Mouse (Mus musculus): ENCODE data around the gene Crkl. TPM values are rescaled to one million over a fixed set of nuclear protein-coding genes. Genes with fewer than 3 reads are reported as not detected.

Crkl gene
- polyA plus RNA-seq, 1 experiment: 47.3 TPM

DNA sequence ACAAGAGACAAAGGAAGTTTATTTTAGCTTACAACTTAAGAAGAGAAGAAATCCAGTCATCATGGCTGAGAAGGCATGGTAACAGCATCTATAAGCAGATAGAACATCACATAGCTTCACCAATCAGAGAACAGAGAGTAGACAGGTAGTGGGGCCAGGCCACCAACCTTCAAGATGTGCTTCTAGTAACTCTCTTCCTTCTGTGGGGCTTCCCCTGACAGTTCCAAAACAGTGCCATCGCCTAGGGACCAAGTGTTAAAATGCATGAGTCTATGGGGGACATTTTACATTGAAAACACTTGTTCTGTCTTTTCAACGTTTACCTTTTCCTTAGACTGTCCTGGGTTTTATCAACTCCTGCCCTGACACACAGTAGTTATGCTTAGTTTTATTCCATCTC, 11.4 kb downstream of the Crkl start:
- Histone ChIP-seq H3K36me3 (ENCODE audit: control insufficient read depth, insufficient read depth, low read length) (peaks cover 5% of the 10 kb centered on the region), H3K27me3 (ENCODE audit: control insufficient read depth, insufficient read depth, low read length) (no peaks in the 10 kb centered on the region), H3K4me3 (ENCODE audit: low read depth, low read length) (no peak overlapping the region), H3K27ac (ENCODE audit: insufficient read depth, low read depth, low read length) (no peak overlapping the region), H3K4me1 (ENCODE audit: control insufficient read depth, insufficient read depth, insufficient read length, low read length) (peaks cover 10% of the 10 kb centered on the region; the same call in 1 of the 2 replicates)
- no peak for TF ChIP-seq POLR2A (IDR thresholded peaks at IDR 0.05; ENCODE audit: low read depth, low read length)
- TF ChIP-seq CTCF (IDR thresholded peaks at IDR 0.05; ENCODE audit: extremely low read depth, insufficient read length, insufficient replicate concordance, low read depth, low read length): no peak
- WGBS: 76% methylated on average over 2 of the region's 2 CpGs

DNA sequence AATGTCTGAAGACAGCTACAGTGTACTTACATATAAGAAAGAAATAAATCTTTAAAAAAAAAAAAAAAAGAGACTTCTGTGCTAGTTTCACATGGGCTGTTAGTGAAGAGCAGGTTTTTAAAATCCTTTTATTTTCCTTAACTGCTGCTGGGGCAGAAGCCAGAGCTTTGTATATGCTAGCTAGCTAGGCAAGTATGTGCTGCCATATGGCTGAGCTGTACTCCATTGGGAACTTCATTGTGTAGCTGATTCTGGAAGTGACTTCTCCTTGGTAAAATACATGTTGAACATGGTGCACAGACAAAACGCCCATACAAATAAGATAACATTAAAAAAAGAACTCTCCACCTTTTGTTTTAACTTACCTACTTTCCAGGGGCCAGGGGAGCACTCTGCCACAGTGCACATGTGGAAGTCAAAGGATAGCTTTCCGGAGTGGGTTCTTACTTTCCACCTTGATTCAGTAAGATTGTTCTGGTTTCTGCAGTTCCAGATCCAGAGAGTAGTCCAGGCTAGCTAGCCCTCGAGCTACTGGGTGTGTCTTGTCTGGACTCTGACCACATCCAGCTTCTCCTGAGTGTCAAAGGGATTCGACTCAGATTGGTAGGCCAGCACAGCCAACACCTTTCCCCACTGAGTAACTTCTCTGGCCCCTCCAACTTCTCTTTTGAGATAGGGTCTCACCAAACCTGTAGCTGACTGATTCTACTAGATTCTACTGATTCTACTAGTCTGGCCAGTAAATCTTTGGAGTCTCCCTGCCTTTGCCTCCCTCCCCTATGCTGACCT, 15.3 kb downstream of the Crkl start:
- Histone ChIP-seq H3K27me3 (ENCODE audit: control insufficient read depth, insufficient read depth, low read length) (no peaks in the 10 kb centered on the region), H3K4me1 (ENCODE audit: control insufficient read depth, insufficient read depth, insufficient read length, low read length) (peaks cover 4% of the 10 kb centered on the region; the same call in 1 of the 2 replicates), H3K27ac (ENCODE audit: insufficient read depth, low read depth, low read length) (peak overlapping the region; percentile 76), H3K36me3 (ENCODE audit: control insufficient read depth, insufficient read depth, low read length) (peaks cover 20% of the 10 kb centered on the region), H3K4me3 (ENCODE audit: low read depth, low read length) (no peak overlapping the region)
- WGBS: 36% methylated on average over 4 of the region's 4 CpGs
- TF ChIP-seq CTCF (IDR thresholded peaks at IDR 0.05; ENCODE audit: extremely low read depth, insufficient read length, insufficient replicate concordance, low read depth, low read length): no peak
- TF ChIP-seq POLR2A (IDR thresholded peaks at IDR 0.05; ENCODE audit: low read depth, low read length): no peak

DNA sequence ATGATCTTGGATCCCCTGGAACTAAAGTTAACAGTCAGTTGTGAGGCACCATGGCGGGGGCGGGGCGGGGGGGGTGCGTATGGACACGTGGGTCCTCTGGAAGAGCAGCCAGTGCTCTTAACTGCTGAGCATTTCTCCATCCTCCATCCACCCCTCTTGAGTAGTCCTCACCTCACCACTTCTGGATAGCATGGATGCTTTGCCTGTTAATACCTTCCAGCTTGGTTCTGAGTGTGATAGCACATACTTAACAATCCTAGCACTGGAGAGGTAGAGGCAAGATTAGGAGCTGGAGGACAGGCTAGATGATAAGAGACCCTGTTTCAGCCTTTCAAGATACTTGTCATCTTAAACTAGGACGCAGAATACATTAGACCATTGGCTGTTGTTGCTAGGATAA, 20.7 kb downstream of the Crkl start:
- no peak for TF ChIP-seq POLR2A (IDR thresholded peaks at IDR 0.05; ENCODE audit: low read depth, low read length)
- no peak for TF ChIP-seq CTCF (IDR thresholded peaks at IDR 0.05; ENCODE audit: extremely low read depth, insufficient read length, insufficient replicate concordance, low read depth, low read length)
- Histone ChIP-seq H3K27me3 (ENCODE audit: control insufficient read depth, insufficient read depth, low read length) (no peaks in the 10 kb centered on the region), H3K4me3 (ENCODE audit: low read depth, low read length) (no peak overlapping the region), H3K4me1 (ENCODE audit: control insufficient read depth, insufficient read depth, insufficient read length, low read length) (peaks cover 2% of the 10 kb centered on the region; the same call in 1 of the 2 replicates), H3K36me3 (ENCODE audit: control insufficient read depth, insufficient read depth, low read length) (peaks cover 23% of the 10 kb centered on the region), H3K27ac (ENCODE audit: insufficient read depth, low read depth, low read length) (no peak overlapping the region)
- WGBS: 81% methylated on average over 6 of the region's 6 CpGs

DNA sequence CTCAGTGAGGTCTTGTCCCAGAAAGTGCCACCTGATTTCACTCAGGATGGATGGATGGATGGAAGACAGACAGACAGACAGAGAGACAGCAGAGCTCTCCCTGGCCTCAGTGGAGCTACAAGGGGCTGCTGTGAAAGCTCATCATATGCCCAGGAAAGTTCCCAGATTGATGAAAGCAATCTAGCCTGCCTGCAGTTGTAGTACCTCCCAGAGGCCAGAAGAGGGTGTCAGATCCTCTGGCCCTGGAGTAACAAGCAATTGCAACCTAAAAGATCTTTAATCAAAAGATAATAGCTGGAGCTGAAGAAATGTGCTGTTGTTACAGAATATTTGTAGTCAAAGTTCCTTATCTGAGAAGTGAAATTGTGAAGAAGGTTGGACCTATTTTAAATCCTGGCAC, 22.3 kb downstream of the Crkl start:
- Histone ChIP-seq H3K27me3 (ENCODE audit: control insufficient read depth, insufficient read depth, low read length) (no peaks in the 10 kb centered on the region), H3K4me3 (ENCODE audit: low read depth, low read length) (no peak overlapping the region), H3K27ac (ENCODE audit: insufficient read depth, low read depth, low read length) (no peak overlapping the region), H3K4me1 (ENCODE audit: control insufficient read depth, insufficient read depth, insufficient read length, low read length) (no peaks in the 10 kb centered on the region; the same call in 1 of the 2 replicates), H3K36me3 (ENCODE audit: control insufficient read depth, insufficient read depth, low read length) (peaks cover 19% of the 10 kb centered on the region)
- TF ChIP-seq CTCF (IDR thresholded peaks at IDR 0.05; ENCODE audit: extremely low read depth, insufficient read length, insufficient replicate concordance, low read depth, low read length) (peak; percentile 57; the same call in 1 of the 2 replicates), POLR2A (IDR thresholded peaks at IDR 0.05; ENCODE audit: low read depth, low read length) (no peak)

DNA sequence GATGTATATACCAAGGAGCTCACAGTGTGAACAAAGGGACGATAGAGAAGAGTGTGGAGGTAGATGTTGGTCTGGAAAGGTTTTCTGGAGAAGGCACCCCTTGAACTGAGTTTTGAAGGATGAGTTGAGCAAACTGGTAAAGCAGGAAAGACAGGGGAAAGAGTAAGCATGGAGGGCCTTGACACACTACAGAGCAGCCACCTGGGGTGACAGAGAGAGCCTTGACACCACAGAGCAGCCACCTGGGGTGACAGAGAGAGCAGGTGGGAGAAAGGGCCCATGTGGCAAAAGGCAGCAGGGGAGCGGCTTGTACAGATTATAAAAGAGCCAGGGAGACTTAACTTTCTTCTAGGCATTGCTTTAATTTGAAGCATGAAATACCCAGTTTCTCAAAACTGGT, 23.0 kb downstream of the Crkl start:
- H3K36me3 ChIP-seq (ENCODE audit: control insufficient read depth, insufficient read depth, low read length): peaks cover 14% of the 10 kb centered on the region
- H3K27me3 ChIP-seq (ENCODE audit: control insufficient read depth, insufficient read depth, low read length): no peaks in the 10 kb centered on the region
- TF ChIP-seq POLR2A (IDR thresholded peaks at IDR 0.05; ENCODE audit: low read depth, low read length): no peak
- no peak for TF ChIP-seq CTCF (IDR thresholded peaks at IDR 0.05; ENCODE audit: extremely low read depth, insufficient read length, insufficient replicate concordance, low read depth, low read length)
- H3K4me1 ChIP-seq (ENCODE audit: control insufficient read depth, insufficient read depth, insufficient read length, low read length): no peaks in the 10 kb centered on the region; the same call in 1 of the 2 replicates
- no peak overlapping the region for H3K4me3 ChIP-seq (ENCODE audit: low read depth, low read length)
- WGBS: 75% methylated on average over 2 of the region's 2 CpGs
- no peak overlapping the region for H3K27ac ChIP-seq (ENCODE audit: insufficient read depth, low read depth, low read length)

DNA sequence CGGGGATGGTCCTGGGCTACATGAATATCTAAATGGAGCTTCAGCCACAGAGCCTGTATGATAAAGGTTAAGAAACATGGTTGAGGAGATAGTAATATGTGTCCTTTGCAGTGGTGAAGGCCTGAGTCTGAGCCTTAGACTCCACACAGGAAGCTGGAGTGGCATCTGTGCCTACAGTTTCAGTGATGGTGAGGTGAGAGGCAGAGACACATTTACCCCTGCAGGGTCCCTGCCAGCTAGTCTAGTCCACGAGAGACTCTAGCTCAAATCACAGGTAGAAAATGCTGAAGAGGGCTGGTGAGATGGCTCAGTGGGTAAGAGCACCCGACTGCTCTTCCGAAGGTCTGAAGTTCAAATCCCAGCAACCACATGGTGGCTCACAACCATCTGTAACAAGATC, 23.5 kb downstream of the Crkl start:
- H3K27ac ChIP-seq (ENCODE audit: insufficient read depth, low read depth, low read length): no peak overlapping the region
- WGBS: 86% methylated on average over 4 of the region's 4 CpGs
- no peaks in the 10 kb centered on the region for H3K27me3 ChIP-seq (ENCODE audit: control insufficient read depth, insufficient read depth, low read length)
- TF ChIP-seq CTCF (IDR thresholded peaks at IDR 0.05; ENCODE audit: extremely low read depth, insufficient read length, insufficient replicate concordance, low read depth, low read length): no peak
- TF ChIP-seq POLR2A (IDR thresholded peaks at IDR 0.05; ENCODE audit: low read depth, low read length): no peak
- H3K4me1 ChIP-seq (ENCODE audit: control insufficient read depth, insufficient read depth, insufficient read length, low read length): no peaks in the 10 kb centered on the region; the same call in 1 of the 2 replicates
- peaks cover 11% of the 10 kb centered on the region for H3K36me3 ChIP-seq (ENCODE audit: control insufficient read depth, insufficient read depth, low read length)
- no peak overlapping the region for H3K4me3 ChIP-seq (ENCODE audit: low read depth, low read length)

DNA sequence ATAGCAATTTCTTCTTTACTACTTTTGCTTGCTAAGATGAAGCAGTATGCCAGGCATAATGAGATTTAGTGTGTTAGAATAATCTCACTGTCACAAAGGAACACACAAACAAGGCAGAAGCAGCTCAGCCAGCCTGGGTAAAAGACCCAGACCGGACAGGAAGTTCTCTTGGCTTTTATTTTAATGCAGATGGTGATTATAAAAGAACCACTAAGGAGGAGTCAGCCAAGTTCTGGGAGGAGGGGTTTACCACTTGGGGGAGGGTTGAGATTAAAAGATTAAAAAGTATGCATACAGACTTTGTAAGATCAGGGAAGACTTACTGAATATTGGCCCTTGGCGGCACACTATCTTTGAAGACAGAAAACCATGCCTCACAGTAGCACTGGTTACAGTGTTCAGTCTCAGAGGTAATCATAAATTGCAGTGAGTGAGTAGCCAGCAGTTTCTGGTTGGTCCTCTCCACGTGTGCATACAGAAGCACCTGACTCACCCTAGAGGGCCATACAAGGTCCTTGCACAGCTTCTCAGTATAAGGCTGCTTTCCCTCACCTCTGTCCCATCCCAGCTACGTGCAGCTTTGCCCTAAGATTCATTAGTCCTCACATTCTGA, 26.6 kb downstream of the Crkl start:
- no peak overlapping the region for H3K27ac ChIP-seq (ENCODE audit: insufficient read depth, low read depth, low read length)
- H3K36me3 ChIP-seq (ENCODE audit: control insufficient read depth, insufficient read depth, low read length): peaks cover 8% of the 10 kb centered on the region; the same call in 1 of the 2 replicates
- H3K4me3 ChIP-seq (ENCODE audit: low read depth, low read length): no peak overlapping the region
- H3K4me1 ChIP-seq (ENCODE audit: control insufficient read depth, insufficient read depth, insufficient read length, low read length): no peaks in the 10 kb centered on the region; the same call in 1 of the 2 replicates
- TF ChIP-seq POLR2A (IDR thresholded peaks at IDR 0.05; ENCODE audit: low read depth, low read length) (no peak), CTCF (IDR thresholded peaks at IDR 0.05; ENCODE audit: extremely low read depth, insufficient read length, insufficient replicate concordance, low read depth, low read length) (no peak)
- 65% methylated on average over 4 of the region's 4 CpGs for WGBS
- no peaks in the 10 kb centered on the region for H3K27me3 ChIP-seq (ENCODE audit: control insufficient read depth, insufficient read depth, low read length)
